Mouse (Mus musculus) heart, postnatal 4 days (tissue): Measurements from ENCODE around the gene Txn2. TPM values are rescaled to one million over a fixed set of nuclear protein-coding genes. Genes with fewer than 3 reads are reported as not detected.

Source experiments
- DNase-seq: peaks from one replicate; pipeline ENCODE4 v3.0.0; 2021
- total RNA-seq, 2 experiments: library from RNA; stranded (reverse); gene quantifications; 2 replicates each; pipeline ENCODE4 v1.2.3; 2021

The Txn2 gene
- total RNA-seq, 2 experiments from 2014 or later, result 192 to 198 TPM

DNA sequence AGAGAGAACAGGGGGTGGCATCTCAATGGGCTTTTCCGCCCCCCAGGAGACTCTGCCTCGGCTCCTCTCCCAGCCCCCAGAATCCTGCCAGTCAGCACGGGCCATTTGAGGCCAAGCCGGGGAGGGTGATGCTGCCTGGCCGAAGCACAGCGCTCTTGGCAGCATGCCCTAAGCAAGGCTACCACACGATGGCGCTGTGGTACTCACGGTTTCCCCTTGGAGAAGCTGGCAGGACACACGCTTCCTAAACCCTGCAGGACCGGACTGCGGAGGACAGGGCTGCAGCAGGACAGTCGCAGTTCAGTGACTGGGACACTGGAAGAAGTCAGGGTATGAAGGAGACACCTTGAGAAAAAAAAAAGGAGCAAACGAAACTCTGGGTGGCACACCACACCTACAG, 5.0 kb upstream of the Txn2 start:
- peak; percentile 100 for DNase-seq

DNA sequence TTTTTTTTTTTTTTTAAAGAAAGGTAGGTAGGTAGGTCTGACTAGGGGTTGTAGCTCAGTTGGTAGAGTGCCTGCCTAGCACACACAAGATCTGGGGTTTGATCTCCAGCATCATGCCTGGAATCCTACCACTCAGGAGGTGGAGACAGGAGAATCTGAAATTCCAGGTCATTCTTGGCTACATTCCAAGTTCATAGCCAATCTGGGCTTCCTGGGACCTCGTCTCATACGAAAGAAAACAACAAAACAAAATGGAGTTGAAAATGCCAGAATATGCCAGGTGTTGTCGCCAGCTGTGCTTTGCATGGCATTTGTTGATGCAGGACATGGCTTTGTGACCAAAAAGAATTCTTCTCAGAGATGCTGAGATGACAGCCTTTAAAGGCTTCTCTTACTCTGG, 4.4 kb upstream of the Txn2 start:
- DNase-seq, result no peak

DNA sequence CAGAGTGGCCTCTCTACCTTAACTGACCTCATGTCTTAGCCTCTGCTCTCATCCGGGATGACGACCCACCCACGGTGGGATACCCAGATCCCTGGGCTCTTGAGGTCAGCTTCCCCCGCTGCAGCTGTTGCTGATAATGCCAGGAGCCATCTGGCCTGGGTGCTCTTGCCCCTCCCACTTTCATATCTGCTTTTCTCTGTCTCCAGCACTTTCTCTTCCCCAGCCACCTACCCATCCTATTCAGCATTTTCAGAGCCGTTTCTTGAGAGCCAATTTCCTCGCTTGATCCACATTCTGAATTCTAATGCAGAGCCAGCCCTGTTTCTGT, 2.8 kb upstream of the Txn2 start:
- DNase-seq, result no peak

DNA sequence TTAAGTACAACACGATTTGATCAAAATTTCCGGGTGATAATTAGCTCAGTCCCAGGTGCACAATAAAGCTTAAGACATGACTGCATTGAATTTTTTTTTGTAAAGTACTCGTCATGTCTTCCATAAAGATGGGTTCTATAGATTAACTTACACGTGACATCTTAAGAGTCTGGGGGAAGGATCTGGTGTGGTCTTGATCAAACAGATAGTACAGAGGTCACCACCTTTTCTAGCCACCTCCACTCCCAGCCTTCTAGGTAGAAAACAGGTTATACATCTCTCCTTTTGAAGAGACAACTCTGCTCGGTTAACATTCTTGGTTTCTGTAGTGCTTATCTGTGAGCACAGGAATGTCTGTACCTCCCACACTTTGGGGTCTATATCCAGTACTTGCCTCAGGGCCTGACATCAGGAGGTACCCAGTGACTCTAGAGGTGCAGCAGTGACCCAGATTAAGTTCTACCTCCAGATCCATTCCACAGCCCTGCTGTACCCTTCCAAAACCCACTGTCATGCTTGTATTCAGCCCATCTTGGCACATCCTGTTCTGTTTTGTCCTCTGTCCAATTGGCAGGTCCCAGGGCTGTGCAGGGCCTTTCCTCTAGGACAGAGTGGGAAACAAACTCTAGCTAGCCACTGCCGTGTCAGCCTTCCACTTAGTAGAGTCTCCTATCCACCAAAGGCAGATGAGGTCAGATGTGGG, 2.3 kb upstream of the Txn2 start:
- DNase-seq, result no peak

DNA sequence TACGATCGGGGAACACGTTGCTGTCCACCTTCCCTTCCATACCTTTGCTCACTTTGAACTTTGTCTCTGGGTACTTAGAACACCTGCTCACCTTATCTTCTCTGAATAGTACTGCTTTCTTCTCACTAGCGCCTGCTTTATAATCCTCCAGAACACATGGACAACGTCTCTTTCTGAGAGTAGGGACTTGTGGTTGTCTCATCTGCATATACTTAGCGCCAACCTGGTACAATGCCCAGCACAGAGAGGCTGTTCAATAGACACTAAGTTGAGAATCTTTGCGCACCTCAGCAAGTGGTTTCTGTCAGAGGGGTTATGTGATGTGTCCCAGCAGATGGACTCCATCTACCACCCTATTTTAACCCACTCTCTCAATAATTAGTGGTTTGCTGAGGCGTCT, 998 bp upstream of the Txn2 start:
- DNase-seq, result no peak

DNA sequence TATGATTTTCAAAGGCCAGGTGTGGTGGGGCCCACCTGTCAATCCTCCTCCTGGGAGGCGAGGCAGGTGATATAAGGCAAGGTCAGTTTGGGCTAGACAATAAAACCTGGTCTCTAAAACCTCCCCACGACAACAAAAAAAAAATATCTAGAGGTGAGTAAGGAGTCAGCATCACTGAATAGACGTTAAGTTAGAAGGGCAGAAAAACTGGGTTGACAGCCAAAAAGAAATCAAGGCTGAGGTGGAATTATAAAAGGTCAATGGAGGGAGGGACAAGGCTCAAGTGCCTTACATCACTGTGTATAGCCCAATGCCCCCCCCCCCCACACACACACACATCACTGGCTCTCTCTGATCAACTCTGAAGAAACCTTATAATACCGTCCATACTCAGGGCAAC, 715 bp downstream of the Txn2 start:
- DNase-seq, result no peak

DNA sequence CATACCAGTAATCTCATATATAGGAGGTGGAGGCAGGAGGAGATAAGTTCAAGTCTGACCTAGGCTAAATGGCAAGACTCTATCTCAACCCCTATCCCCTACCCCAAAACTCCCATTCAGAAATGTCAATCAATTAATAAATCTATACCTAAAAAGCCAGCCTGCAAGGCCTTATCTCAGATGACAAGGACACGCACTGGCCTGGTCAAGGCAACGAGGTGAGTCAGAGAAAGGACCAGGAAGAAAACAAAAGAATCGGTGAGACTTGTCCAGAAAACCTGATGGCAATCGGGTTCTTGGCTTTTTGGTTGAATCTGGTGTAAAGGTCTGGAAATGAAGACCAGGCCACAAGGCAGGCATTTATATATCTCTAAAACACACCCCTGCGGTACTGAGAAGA, 1.9 kb downstream of the Txn2 start:
- DNase-seq, result no peak

DNA sequence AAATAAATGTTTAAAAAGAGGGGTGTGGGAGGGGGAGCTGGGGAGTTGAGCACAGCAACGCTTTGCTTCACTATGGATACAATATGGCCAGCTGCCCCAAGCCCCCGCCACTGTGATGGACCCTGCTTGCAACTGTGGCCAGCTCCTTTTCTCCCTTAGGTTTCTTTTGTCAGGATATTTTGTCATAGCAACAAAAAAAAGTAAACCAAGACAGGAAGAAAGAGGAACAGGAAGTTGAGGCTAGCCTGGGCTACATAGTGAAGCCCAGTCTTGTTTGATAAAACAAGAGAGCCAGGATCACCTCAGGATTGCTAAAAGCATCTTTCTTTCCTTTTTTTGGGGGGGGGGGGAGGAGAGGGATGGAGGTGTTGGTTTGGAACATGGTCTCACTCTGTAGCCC, 3.6 kb downstream of the Txn2 start:
- no peak for DNase-seq

DNA sequence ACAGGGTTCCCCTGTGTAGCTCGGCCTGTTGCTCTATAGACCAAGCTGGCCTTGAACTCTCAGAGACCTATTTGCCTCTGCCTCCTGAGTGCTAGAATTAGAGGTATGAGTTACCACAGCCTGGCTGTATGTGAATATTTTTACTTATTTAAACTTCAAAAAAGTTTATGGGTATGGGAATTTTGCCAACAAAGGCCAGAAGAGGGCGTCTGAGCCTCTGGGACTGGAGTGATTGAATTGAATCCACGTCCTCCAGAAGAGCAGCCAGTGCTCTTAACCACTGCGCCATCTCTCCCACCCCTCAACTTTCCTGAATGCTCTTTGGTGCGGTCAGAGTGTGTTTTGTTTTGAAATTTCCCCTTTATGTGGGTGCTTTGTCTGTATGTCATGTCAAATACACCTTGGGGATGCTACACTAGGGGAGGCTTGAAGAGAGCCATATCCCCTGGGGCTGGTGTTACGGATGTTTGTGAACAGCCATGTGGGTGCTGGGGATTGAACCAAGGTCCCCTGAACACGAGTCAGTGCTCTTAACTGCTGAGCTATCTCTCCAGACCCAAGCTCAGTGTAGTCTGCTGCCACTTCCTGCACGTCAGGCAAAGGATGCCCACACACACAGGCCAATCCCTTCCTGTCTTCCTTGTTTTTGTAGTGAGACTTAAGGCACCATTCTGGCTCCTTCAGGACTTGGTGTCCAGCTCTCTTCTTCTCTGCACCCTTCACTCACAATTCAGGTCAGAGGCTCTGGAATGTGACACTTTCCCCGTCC, 5.4 kb downstream of the Txn2 start:
- DNase-seq, result no peak

DNA sequence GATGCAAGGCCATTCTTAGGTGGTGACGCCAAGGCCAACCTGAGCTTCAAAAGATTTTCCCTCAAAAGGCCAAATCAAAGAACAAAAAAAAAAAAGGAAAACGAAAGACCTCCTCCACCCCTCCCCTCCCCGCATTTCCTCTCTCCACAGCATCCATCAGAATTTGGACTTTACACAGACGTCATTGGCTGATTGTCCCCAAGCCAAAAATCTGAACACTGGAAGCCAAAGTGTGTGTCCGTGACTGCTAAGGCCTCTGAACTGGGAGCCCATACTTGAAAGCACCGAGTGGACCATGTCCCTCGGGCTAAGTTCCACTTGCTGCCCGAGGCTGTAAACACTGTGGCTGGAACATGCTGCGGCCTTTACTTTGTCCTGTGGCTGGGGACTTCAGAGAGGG, 6.1 kb downstream of the Txn2 start:
- DNase-seq, result no peak

DNA sequence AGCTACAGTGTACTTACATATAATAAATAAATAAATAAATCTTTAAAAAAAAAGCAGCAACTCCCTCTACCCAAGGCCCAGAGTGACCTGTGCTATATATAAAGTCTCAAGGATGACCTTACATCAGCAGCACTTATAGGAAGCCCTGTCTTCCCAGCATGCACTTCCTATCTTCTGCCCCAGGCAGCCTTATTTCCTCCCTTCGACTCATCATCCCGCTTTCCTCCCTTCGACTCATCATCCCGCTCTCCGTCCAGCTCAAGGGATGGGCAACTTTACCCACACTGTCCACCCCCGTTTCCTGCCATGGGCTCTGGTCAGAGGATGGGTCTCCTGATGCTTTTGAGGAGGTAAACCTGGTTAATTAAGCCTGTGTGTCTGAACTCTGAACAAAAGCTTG, 7.2 kb downstream of the Txn2 start:
- no peak for DNase-seq

DNA sequence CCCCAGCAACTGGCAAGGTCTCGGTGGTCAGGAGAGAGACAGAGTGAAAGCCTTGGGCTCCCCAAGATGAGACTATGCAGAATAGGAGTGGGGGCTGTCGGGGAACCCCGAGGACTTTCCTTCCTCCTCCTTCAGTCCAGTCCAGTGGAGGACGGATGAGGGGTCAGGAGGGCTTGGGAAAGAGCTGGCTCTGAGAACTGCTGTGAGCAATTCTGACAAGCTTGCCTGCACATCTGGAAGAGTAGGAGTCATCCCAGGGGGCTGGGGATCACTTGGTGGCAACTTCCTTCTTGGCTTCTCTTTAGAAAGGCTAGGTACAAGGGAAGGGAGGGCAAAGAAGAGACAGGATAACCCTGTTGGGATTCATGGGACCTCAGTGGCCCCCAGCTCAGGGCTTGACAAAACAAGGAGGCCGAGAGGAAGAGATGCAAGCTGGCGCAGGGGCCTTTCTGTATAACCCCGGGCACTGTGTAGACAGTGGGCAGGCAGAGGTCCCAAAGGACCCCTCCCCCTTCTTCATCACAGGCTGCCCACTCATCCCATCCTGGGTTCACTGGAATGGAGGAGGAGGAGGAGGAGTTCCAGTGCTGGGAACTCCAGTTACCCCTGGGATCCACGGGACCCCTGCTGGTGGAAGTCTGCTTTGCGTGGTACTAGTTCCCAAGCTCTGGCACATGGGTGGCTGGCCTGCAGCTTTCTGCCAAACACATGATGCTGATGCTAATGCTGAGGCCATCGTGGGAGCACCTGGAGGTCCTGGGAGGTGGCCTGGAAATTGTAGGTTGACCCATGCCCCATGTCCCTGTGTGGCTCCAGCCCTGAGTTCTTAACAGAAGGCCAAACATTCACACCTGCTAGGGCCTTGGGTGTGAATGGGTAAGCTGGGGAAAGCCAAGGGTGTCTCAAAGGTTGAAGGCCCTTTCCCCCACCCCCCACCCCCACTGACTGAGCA, 8.0 kb downstream of the Txn2 start:
- peak; percentile 50 for DNase-seq

DNA sequence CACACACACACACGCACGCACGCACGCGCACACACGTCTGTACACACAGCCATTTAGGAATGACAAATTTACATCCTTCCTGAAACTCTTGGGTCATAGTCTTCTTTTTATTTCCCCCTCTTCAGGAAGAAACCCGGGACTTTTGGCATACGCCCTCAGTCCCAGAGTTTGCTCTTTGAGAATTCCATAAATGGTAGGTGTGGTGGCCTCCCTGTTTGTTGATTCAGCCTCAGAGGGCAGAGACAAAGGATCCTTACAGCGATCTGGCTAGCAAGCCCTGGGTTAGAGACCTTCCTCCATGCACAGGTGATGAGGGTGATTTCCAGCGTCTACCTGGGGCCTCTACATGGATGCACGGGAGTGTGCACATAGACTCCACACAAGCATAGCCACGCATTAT, 9.4 kb downstream of the Txn2 start:
- no peak for DNase-seq

DNA sequence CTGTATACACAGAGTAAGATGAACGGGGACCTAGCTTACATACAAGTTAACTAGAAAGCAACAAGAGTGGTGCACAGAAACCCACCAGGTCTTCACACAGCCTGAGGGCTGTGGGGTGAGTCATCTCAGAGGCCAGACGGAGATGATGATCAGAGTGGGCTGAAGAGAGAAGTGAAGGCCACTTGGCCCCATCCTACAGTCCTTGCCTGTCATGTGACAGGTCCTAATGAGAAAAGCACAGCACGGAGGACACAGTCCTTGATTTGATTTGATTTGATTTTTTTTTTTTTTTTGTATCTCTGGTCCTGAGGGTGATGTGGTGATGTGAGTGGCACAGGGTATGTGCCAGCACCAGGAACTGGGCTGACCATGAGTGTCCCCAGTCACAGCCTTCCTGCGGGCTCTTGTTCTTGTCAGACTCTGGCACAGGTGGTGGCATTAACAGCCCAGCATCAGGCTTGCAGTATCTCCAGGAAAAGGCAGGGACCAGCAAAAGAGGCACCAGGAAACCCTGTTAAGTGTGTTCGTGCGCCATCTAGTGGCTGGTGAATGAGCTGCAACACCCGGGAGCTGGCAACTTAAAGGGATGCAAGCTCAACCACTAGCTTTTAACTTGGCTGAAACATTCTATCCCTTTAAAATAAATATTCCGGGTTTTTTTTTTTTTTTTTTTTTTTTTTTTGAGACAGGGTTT, 11.8 kb downstream of the Txn2 start:
- DNase-seq, result peak; percentile 96

DNA sequence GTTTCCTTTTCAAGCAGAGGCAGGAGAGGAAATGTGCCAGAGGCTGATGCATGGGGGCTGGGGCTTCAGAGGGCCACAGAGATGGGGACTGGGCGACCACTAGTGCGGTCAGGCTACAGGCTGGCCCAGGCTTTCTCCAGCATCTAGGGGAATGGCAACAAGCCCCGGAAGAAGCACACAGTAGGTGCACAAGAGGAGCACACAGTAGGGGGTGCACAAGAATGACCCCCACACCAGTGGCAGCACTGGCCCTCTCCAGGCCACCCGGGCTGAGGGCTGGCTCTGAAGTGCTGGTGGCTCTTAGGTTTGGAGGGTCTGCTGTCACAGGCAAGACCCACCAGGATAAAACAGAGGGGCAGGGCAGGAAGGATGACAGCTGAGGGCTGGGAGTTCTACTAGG, 13.5 kb downstream of the Txn2 start:
- DNase-seq, result no peak

DNA sequence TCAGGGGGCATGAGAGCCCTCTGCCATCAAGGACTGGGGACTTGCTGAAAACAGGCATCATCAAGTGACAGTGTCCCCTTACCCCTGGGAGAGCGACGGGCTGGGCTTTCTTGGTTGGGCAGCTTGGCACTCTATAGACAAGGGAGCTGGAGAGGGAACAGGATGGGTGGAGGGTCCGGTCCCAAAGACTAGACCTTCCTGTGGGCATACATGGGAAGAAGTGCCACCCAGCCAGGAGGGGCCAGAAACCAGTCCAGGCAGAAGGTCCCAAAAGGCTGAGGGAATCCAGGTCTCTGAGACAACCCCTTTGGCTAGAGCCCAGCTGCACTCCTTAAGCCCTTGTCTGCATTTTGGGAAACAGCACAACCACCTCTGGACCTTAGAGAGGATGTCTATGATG, 14.3 kb downstream of the Txn2 start:
- no peak for DNase-seq

DNA sequence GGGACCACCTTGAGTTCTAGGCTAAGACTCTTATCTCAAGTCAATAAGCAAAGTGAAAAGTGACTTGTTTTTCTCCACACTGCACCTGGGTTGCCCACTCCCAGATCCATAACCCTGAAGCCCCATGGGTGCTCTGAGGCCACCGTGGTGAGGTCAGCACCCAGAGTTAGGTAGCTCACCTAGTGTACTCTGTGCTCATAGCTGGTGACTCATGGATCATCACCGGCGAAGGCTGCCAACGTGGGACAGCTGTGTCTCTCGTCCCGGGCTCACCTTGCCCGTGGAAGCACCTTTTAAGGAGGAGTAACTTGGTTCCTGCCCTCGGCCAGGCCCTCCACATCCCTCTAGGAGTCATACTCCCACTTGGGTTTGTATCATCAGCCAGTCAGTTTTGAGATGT, 15.8 kb downstream of the Txn2 start:
- DNase-seq, result no peak

DNA sequence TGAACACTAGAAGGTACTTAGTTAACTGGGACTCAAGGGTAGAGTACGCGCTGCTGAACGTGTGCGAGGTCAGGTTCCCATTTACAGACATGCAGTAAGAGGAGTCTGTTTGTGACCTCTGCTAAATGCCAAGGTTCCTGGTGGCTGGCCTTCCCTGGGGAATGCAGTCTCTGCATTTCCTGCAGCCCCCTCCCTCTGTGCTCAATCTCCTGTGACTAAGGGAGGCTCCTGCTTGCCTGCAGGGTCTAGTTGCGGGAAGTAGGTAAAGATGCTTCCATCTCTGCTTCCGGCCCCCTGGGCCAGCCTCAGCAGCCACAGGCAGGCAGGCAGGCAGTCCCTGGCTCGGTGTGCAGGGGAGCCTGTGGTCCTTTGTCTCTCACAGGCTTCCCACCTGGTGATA, 16.2 kb downstream of the Txn2 start:
- DNase-seq, result no peak

DNA sequence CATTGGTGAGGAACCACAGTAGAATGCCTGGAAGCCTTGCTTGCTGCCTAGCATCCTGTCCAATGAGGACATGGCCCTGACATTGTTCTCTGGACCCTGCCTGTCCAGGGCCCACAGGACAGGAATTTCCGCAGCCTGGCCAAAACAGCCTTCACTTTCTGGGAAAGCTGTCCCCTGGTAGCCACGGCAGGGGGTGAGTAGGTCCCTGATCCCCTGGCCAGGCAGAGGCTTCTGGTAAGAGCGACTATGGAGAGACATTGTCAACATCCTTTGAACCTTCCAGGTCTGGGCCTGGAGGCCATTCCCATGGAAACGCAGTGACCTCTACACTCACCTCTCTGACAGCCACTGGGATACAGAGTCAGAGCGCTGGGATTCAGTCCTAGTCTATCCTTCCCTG, 16.8 kb downstream of the Txn2 start:
- no peak for DNase-seq

DNA sequence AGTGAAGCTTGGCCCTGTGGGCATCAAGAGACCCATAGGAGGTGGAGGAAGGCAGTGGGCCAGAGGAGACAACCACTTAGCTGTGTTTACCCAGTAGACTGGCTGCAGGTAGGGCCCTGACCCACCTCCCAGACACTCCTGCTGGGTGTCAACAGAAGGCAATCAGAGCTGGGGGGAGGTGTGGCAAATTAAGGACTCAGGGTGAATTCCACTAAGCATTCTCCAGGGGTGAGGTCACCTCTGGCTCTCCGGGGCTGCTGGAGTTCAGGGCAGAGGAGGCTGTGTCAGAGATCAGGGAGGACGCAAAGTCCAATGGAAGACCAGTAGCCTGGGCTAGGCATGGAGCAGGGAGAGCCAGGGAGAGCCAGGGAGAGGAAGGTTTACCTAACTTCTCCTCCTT, 17.7 kb downstream of the Txn2 start:
- peak; percentile 59 for DNase-seq

DNA sequence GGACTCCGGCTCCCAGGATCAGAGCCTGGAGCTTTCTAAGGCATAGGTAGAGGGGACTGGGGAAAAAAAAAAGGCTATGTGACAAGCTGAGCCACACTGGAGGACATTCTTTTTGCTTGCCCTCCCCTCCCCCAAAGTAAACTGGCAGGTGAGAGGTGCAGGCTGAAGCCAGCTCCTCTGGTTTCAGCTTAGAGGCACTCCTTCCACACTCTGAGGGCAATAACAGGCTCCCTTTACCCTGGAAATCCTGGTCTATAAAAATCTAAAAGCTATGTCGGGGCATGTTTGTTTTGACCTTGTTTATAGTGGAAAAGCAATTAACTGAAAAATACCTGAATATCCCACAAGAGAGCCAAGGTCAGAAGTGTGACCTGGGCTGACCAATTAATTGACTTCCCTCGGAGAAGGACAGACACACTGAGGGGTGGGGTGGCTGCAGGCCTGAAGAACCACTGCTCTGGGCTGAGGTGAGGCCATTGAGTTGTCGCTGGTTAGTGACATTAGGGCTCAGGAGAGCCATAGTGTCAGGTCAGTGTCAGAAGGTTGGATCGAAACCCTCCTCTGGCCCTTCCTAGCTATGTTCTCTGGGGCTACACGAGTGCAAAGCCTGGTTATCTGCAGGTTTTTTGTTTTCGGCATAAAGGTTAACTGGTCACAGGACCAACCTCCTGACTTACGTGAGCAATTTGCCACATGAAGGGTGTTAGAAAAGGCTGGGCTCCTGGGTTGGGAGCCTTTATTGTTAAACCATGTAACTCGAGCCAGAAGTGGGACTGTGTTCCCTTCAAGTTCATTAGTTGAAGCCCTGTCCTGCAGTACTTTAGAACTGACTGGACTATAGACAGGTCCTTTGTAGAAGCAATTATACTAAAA, 20.9 kb downstream of the Txn2 start:
- DNase-seq, result no peak

DNA sequence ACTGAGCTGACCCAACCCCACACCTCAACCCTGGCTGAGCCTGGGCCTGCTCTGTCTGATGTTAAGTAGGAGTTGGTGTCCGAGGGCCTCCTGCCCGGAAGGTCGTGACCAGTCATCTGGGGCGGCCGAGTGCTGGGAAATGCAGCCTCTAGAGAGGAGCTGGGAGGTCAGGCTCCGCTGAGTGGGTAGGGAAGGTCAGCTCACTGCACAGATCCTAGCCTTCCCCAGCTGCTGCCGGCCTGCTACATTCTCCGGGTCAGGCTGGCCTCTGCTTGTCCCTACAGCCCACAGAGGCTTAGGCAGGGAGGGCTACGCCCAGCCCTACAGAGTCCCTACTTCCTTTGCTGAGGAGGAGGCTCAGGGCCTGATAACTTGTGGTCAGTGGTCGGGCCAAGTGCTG, 22.3 kb downstream of the Txn2 start:
- no peak for DNase-seq
